Mouse (Mus musculus) heart, postnatal 0 days (tissue): Measurements from ENCODE around the gene Chd2. TPM values are rescaled to one million over a fixed set of nuclear protein-coding genes. Genes with fewer than 3 reads are reported as not detected.

Experiments used
- ATAC-seq: fragments of 200-750 bp; cut with Nextera tagmentation; 2 replicates; pipeline ENCODE4 v1.8.0; 2017; ENCODE audit warnings: low read depth, moderate number of reproducible peaks, moderate library complexity; ENCODE audit not compliant: insufficient read depth
- DNase-seq: peaks from one replicate; pipeline ENCODE4 v3.0.0-alpha.2; 2016; ENCODE audit warnings: low spot score
- H3K27ac ChIP-seq: fragments of 300-500 bp; sonication (generic); 2 replicates; pipeline ENCODE4 v1.5.1; 2014; ENCODE audit warnings: low read depth, mild to moderate bottlenecking
- H3K27me3 ChIP-seq: fragments of 300-500 bp; sonication (generic); 2 replicates; pipeline ENCODE4 v1.6.1; 2014; ENCODE audit warnings: low read length, mixed read lengths; ENCODE audit not compliant: control insufficient read depth, insufficient read depth
- H3K36me3 ChIP-seq: fragments of 300-500 bp; sonication (generic); replicated peaks from 2 replicates; pipeline ENCODE4 v1.6.1; 2014; ENCODE audit warnings: low read length, mixed read lengths; ENCODE audit not compliant: control insufficient read depth, insufficient read depth
- H3K4me1 ChIP-seq: fragments of 300-500 bp; sonication (generic); 2 replicates; pipeline ENCODE4 v1.6.1; 2014; ENCODE audit warnings: antibody characterized with exemption; ENCODE audit not compliant: control insufficient read depth, insufficient read depth
- H3K4me2 ChIP-seq: fragments of 300-500 bp; sonication (generic); 2 replicates; pipeline ENCODE4 v1.6.1; 2014; ENCODE audit warnings: low read depth, mild to moderate bottlenecking, low read length, moderate library complexity
- H3K4me3 ChIP-seq: fragments of 300-500 bp; sonication (generic); 2 replicates; pipeline ENCODE4 v1.5.1; 2014; ENCODE audit warnings: low read depth, low read length
- H3K9ac ChIP-seq: fragments of 300-500 bp; sonication (generic); replicated peaks from 2 replicates; pipeline ENCODE4 v1.6.1; 2014; ENCODE audit warnings: low read depth, low read length, mixed read lengths
- H3K9me3 ChIP-seq: fragments of 300-500 bp; sonication (generic); replicated peaks from 2 replicates; pipeline ENCODE4 v1.6.1; 2016; ENCODE audit warnings: low read length; ENCODE audit not compliant: control insufficient read depth
- CTCF ChIP-seq: IDR thresholded peaks from 2 replicates; pipeline ENCODE4 v1.5.1; 2016; ENCODE audit warnings: antibody characterized with exemption, control low read depth, low read depth
- EP300 ChIP-seq: IDR thresholded peaks from 2 replicates; pipeline ENCODE4 v1.6.1; 2016; ENCODE audit warnings: antibody characterized with exemption, low read depth
- WGBS: fragments of 180-500 bp; shearing (Covaris S2); extraction: QIAGEN DNeasy Blood & Tissue Kit; methylation state at CpG from one replicate; pipeline ENCODE4 v1.1.7; 2014; 5-methylcytosine and 5-hydroxymethylcytosine counted together
- polyA plus RNA-seq: library from polyadenylated mRNA; unstranded; fragments of >200 nt; fragmentation: Nextera tagmentation; extraction: Ambion mirVana; gene quantifications from 2 replicates; pipeline ENCODE4 v1.2.1, GENCODE M21; 2015
- total RNA-seq: library from RNA; depleted of rRNA; stranded (reverse); fragments of >200 nt; gene quantifications from 2 replicates; pipeline ENCODE4 v1.2.3, GENCODE M21; 2014; ENCODE audit warnings: low replicate concordance

Gene Chd2
- total and polyA plus RNA-seq, 2 experiments from 2014 or later = 31.1 to 65.5 TPM

GRCm38 (mm10) chr7:73423236-73423635 is 118.4 kb downstream of the Chd2 start:
- TF ChIP-seq CTCF (no peak), EP300 (no peak)
- peaks cover 16% of the 10 kb centered on the region for H3K36me3 ChIP-seq
- no peak overlapping the region for H3K27ac ChIP-seq
- H3K27me3 ChIP-seq = no peaks in the 10 kb centered on the region
- H3K9me3 ChIP-seq = no peaks in the 10 kb centered on the region
- no peak overlapping the region for H3K4me2 ChIP-seq
- DNase-seq = no peak
- WGBS = 66% methylated on average over 13 of the region's 13 CpGs
- ATAC-seq = no peak
- H3K9ac ChIP-seq = no peak overlapping the region
- H3K4me1 ChIP-seq = peaks cover 15% of the 10 kb centered on the region; the same call in 1 of the 2 replicates
- H3K4me3 ChIP-seq = no peak overlapping the region

DNA sequence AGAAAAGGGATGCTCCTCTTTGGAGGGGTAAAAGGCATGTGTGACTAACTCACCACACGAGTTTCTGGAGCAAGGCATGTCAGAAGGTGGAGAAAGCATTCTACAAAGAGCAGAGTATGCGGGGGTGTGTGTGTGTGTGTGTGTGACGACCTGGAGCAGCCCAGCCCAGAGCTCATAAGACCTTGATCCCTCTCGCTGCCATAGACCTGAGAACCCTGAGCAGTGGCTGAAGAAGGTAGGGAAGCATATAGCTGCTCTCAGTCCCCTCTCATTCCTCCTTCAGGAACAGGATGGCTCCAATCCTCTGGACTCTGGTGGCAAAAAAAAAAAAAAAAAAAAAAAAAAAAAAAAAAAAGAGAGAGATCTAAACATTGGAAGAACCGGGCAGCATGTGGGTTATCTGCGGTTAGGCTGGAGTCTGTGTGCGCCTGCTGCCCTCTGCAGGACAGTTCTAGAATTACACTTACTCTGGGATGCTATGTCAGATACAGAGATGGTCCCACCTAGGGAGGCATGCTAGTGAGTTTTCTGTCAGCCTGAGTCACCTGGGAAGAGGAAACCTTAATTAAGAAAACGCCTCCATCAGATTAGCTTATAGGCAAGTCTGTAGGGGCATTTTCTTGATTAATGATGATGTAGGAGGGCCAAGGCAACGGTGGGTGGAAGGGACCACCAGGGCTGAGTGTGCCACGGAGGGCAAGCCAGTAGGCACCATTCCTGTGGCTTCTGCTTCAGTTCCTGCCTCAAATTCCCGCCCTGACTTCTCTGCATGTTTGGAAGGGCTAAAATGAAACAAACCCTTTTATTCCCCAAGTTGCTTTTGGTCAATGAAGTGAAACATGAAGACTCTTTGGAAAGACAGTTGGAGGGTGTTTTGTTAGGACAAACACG is 119.2 kb downstream of the Chd2 start:
- Histone ChIP-seq H3K4me3 (no peak overlapping the region), H3K27me3 (no peaks in the 10 kb centered on the region), H3K27ac (no peak overlapping the region), H3K36me3 (peaks cover 14% of the 10 kb centered on the region), H3K4me2 (no peak overlapping the region), H3K9me3 (no peaks in the 10 kb centered on the region), H3K9ac (no peak overlapping the region), H3K4me1 (peaks cover 15% of the 10 kb centered on the region; the same call in 1 of the 2 replicates)
- TF ChIP-seq CTCF (peak; percentile 89), EP300 (no peak)
- 33% methylated on average over 12 of the region's 12 CpGs for WGBS
- peak; percentile 22; the same call in 1 of the 2 replicates for ATAC-seq
- peak; percentile 75 for DNase-seq

DNA sequence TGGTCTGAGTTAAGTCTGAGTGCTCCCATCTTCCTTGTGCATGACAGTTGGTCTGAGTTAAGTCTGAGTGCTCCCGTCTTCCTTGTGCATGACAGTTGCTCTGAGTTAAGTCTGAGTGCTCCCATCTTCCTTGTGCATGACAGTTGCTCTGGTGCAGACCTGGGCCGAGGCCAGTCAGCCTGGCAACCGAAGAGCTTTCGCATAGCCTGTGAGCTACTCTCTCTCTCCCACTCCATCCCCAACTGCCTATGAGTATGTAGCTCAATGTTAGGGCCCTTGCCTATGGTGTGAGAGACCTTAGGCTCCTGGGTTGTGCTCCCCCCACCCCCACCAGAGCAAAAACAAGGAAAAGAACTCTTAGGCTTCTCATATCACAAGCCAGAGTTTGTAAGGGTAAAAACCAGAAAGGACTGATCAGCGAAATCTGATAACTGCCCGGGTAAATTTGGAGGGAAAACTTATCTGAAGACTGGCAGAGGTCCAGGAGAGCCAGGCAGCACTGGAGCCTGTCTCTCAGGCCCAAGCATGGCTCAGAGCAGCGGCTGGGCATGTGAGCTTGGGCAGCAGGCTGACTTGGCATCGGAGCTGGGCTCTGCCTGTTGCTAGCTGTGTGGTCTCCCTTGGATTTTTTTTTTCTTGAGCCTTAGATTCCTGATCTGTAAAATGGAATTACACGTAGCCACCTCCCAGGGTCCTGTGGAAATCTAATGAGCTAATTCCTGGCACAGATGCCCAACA is 120.2 kb downstream of the Chd2 start:
- Histone ChIP-seq H3K36me3 (peaks cover 7% of the 10 kb centered on the region), H3K4me1 (peaks cover 15% of the 10 kb centered on the region; the same call in 1 of the 2 replicates), H3K9ac (no peak overlapping the region), H3K9me3 (no peaks in the 10 kb centered on the region), H3K27ac (no peak overlapping the region), H3K4me3 (no peak overlapping the region), H3K27me3 (no peaks in the 10 kb centered on the region), H3K4me2 (no peak overlapping the region)
- TF ChIP-seq EP300 (no peak), CTCF (no peak)
- ATAC-seq (no peak), DNase-seq (no peak)
- 41% methylated on average over 9 of the region's 9 CpGs for WGBS

- H3K4me3 ChIP-seq = no peak overlapping the region
- ATAC-seq (no peak), DNase-seq (no peak)
- H3K4me1 ChIP-seq = peaks cover 15% of the 10 kb centered on the region; the same call in 1 of the 2 replicates
- WGBS = 33% methylated on average over 5 of the region's 5 CpGs
- no peaks in the 10 kb centered on the region for H3K9me3 ChIP-seq
- peaks cover 7% of the 10 kb centered on the region for H3K36me3 ChIP-seq
- TF ChIP-seq EP300 = no peak
- no peak for TF ChIP-seq CTCF
- no peaks in the 10 kb centered on the region for H3K27me3 ChIP-seq
- no peak overlapping the region for H3K4me2 ChIP-seq
- no peak overlapping the region for H3K27ac ChIP-seq
- no peak overlapping the region for H3K9ac ChIP-seq
Observed at GRCm38 (mm10) chr7:73420827-73421226, 120.8 kb downstream of the Chd2 start.

- ATAC-seq (no peak), DNase-seq (no peak)
- TF ChIP-seq EP300 = no peak
- H3K4me3 ChIP-seq = no peak overlapping the region
- H3K36me3 ChIP-seq = peaks cover 11% of the 10 kb centered on the region
- H3K4me1 ChIP-seq = peaks cover 11% of the 10 kb centered on the region; the same call in 1 of the 2 replicates
- no peaks in the 10 kb centered on the region for H3K27me3 ChIP-seq
- H3K4me2 ChIP-seq = no peak overlapping the region
- no peak overlapping the region for H3K9ac ChIP-seq
- WGBS = 48% methylated on average over 7 of the region's 7 CpGs
- no peak overlapping the region for H3K27ac ChIP-seq
- H3K9me3 ChIP-seq = no peaks in the 10 kb centered on the region
Observed at GRCm38 (mm10) chr7:73419375-73419774, 122.3 kb downstream of the Chd2 start.
